Mouse (Mus musculus): ENCODE measurements around the gene 1700001K19Rik. TPM values are rescaled to one million over a fixed set of nuclear protein-coding genes. Genes with fewer than 3 reads are reported as not detected.

1700001K19Rik gene
- polyA plus RNA-seq, 1 experiment: 0.16 TPM

DNA sequence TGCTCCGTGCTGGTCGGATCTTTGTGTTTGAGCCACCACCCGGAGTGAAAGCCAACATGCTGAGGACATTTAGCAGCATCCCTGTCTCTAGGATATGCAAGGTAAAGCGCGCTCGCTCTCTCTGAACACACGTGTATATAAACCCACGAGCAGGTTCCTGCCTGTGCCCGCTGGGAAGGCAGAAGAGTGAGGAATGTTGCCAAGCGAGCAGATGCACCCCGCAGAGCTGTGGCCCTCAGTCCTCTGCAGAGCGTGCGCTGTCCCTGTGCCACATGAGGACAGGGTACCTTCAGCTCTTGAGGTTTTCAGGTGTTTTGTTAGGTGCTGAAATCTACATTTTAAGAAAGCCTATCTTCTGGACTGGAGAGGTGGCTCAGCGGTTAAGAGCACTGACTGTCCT, 20.7 kb downstream of the 1700001K19Rik start:
- H3K36me3 ChIP-seq (ENCODE audit: control insufficient read depth, insufficient read depth, low read length): peaks cover 86% of the 10 kb centered on the region
- no peak overlapping the region for H3K4me3 ChIP-seq (ENCODE audit: control insufficient read depth, insufficient read depth, low read length)
- H3K27ac ChIP-seq (ENCODE audit: control insufficient read depth, insufficient read depth, low read length): no peak overlapping the region
- TF ChIP-seq CTCF (IDR thresholded peaks at IDR 0.05; ENCODE audit: borderline replicate concordance, control insufficient read depth, extremely low read depth, insufficient read depth, low read length, poor library complexity) (no peak), POLR2A (IDR thresholded peaks at IDR 0.05; ENCODE audit: control insufficient read depth, extremely low read depth, insufficient read depth, low read length, poor library complexity) (no peak)
- WGBS: 96% methylated on average over 14 of the region's 14 CpGs
- no peaks in the 10 kb centered on the region for H3K4me1 ChIP-seq (replicated peaks; ENCODE audit: control insufficient read depth, insufficient read depth, low read length)
- no peaks in the 10 kb centered on the region for H3K27me3 ChIP-seq (ENCODE audit: control insufficient read depth, insufficient read depth, low read length)
- DNase-seq: no peak

- WGBS: 98% methylated on average over 17 of the region's 17 CpGs
- Histone ChIP-seq H3K4me3 (ENCODE audit: control insufficient read depth, insufficient read depth, low read length) (no peak overlapping the region), H3K36me3 (ENCODE audit: control insufficient read depth, insufficient read depth, low read length) (peaks cover 89% of the 10 kb centered on the region), H3K27me3 (ENCODE audit: control insufficient read depth, insufficient read depth, low read length) (no peaks in the 10 kb centered on the region), H3K4me1 (replicated peaks; ENCODE audit: control insufficient read depth, insufficient read depth, low read length) (no peaks in the 10 kb centered on the region), H3K27ac (ENCODE audit: control insufficient read depth, insufficient read depth, low read length) (no peak overlapping the region)
- no peak for DNase-seq
- TF ChIP-seq CTCF (IDR thresholded peaks at IDR 0.05; ENCODE audit: borderline replicate concordance, control insufficient read depth, extremely low read depth, insufficient read depth, low read length, poor library complexity): no peak
- TF ChIP-seq POLR2A (IDR thresholded peaks at IDR 0.05; ENCODE audit: control insufficient read depth, extremely low read depth, insufficient read depth, low read length, poor library complexity): no peak
Measured at GRCm38 (mm10) chr12:110651464-110651863, 31.0 kb downstream of the 1700001K19Rik start.

DNA sequence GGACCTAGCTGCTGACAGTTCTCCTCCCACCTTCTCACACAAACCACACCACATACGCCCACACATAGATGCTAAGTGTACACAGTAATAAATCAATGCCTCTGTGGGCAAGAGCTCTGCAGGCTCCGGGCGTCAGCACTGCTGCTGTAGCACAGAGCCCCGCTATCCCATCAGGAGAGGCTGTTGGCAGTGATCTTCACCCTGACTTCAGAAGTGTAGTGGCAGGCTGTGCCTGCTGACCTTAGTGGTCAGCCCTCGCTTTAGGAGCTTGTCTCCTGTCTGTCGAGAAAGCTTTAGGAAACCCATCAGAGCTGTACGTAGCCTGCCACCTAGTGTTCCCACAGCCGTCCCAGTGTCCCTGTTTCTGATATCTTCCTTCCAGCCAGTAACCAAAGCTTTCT, 32.2 kb downstream of the 1700001K19Rik start:
- H3K27ac ChIP-seq (ENCODE audit: control insufficient read depth, insufficient read depth, low read length): no peak overlapping the region
- TF ChIP-seq CTCF (IDR thresholded peaks at IDR 0.05; ENCODE audit: borderline replicate concordance, control insufficient read depth, extremely low read depth, insufficient read depth, low read length, poor library complexity) (no peak), POLR2A (IDR thresholded peaks at IDR 0.05; ENCODE audit: control insufficient read depth, extremely low read depth, insufficient read depth, low read length, poor library complexity) (no peak)
- H3K4me3 ChIP-seq (ENCODE audit: control insufficient read depth, insufficient read depth, low read length): no peak overlapping the region
- H3K36me3 ChIP-seq (ENCODE audit: control insufficient read depth, insufficient read depth, low read length): peaks cover 87% of the 10 kb centered on the region
- WGBS: 96% methylated on average over 8 of the region's 8 CpGs
- H3K27me3 ChIP-seq (ENCODE audit: control insufficient read depth, insufficient read depth, low read length): no peaks in the 10 kb centered on the region
- DNase-seq: no peak
- no peaks in the 10 kb centered on the region for H3K4me1 ChIP-seq (replicated peaks; ENCODE audit: control insufficient read depth, insufficient read depth, low read length)

GRCm38 (mm10) chr12:110637507-110638114, 44.8 kb downstream of the 1700001K19Rik start:
- Histone ChIP-seq H3K36me3 (ENCODE audit: control insufficient read depth, insufficient read depth, low read length) (peaks cover 92% of the 10 kb centered on the region), H3K27me3 (ENCODE audit: control insufficient read depth, insufficient read depth, low read length) (no peaks in the 10 kb centered on the region), H3K4me1 (replicated peaks; ENCODE audit: control insufficient read depth, insufficient read depth, low read length) (no peaks in the 10 kb centered on the region), H3K27ac (ENCODE audit: control insufficient read depth, insufficient read depth, low read length) (no peak overlapping the region), H3K4me3 (ENCODE audit: control insufficient read depth, insufficient read depth, low read length) (no peak overlapping the region)
- no peak for TF ChIP-seq POLR2A (IDR thresholded peaks at IDR 0.05; ENCODE audit: control insufficient read depth, extremely low read depth, insufficient read depth, low read length, poor library complexity)
- no peak for TF ChIP-seq CTCF (IDR thresholded peaks at IDR 0.05; ENCODE audit: borderline replicate concordance, control insufficient read depth, extremely low read depth, insufficient read depth, low read length, poor library complexity)
- DNase-seq: no peak
- WGBS: 98% methylated on average over 13 of the region's 13 CpGs

DNA sequence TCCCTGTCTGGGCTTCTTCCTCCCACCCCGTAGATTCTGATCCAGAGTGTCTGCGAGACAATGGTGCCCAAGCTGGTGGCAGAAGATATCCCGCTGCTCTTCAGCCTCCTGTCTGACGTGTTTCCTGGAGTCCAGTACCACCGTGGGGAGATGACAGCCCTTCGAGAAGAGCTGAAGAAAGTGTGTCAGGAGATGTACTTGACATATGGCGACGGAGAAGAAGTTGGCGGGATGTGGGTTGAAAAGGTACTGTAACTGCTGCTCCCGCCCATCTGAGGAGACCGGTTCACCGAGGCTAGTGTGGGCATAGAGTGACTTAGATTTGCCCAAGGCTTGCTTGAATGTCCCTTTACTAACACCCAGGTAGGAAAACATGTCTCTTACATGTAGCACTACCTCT, 46.1 kb downstream of the 1700001K19Rik start:
- peaks cover 92% of the 10 kb centered on the region for H3K36me3 ChIP-seq (ENCODE audit: control insufficient read depth, insufficient read depth, low read length)
- H3K27me3 ChIP-seq (ENCODE audit: control insufficient read depth, insufficient read depth, low read length): no peaks in the 10 kb centered on the region
- TF ChIP-seq POLR2A (IDR thresholded peaks at IDR 0.05; ENCODE audit: control insufficient read depth, extremely low read depth, insufficient read depth, low read length, poor library complexity) (no peak), CTCF (IDR thresholded peaks at IDR 0.05; ENCODE audit: borderline replicate concordance, control insufficient read depth, extremely low read depth, insufficient read depth, low read length, poor library complexity) (no peak)
- 98% methylated on average over 12 of the region's 12 CpGs for WGBS
- DNase-seq: no peak
- no peaks in the 10 kb centered on the region for H3K4me1 ChIP-seq (replicated peaks; ENCODE audit: control insufficient read depth, insufficient read depth, low read length)
- no peak overlapping the region for H3K4me3 ChIP-seq (ENCODE audit: control insufficient read depth, insufficient read depth, low read length)
- H3K27ac ChIP-seq (ENCODE audit: control insufficient read depth, insufficient read depth, low read length): no peak overlapping the region

- no peak for DNase-seq
- Histone ChIP-seq H3K4me3 (ENCODE audit: control insufficient read depth, insufficient read depth, low read length) (no peak overlapping the region), H3K36me3 (ENCODE audit: control insufficient read depth, insufficient read depth, low read length) (peaks cover 100% of the 10 kb centered on the region), H3K27me3 (ENCODE audit: control insufficient read depth, insufficient read depth, low read length) (no peaks in the 10 kb centered on the region), H3K4me1 (replicated peaks; ENCODE audit: control insufficient read depth, insufficient read depth, low read length) (no peaks in the 10 kb centered on the region), H3K27ac (ENCODE audit: control insufficient read depth, insufficient read depth, low read length) (no peak overlapping the region)
- 97% methylated on average over 11 of the region's 11 CpGs for WGBS
- TF ChIP-seq POLR2A (IDR thresholded peaks at IDR 0.05; ENCODE audit: control insufficient read depth, extremely low read depth, insufficient read depth, low read length, poor library complexity) (no peak), CTCF (IDR thresholded peaks at IDR 0.05; ENCODE audit: borderline replicate concordance, control insufficient read depth, extremely low read depth, insufficient read depth, low read length, poor library complexity) (no peak)
Measured at GRCm38 (mm10) chr12:110630056-110630455, 52.4 kb downstream of the 1700001K19Rik start.

Other genes with a start within 250 kb of the 1700001K19Rik start
- gene Ppp2r5c, start 235.5 kb downstream of the 1700001K19Rik start, polyA plus RNA-seq (2012; rRNA removed): 83.1 and 83.7 TPM in 2 replicates
- 332 and 341 TPM in 2 replicates for gene Dync1h1, start 81.2 kb downstream of the 1700001K19Rik start, polyA plus RNA-seq (2012; rRNA removed)
- 168 and 181 TPM in 2 replicates for gene Hsp90aa1, start 20.1 kb upstream of the 1700001K19Rik start, polyA plus RNA-seq (2012; rRNA removed)
- 29.9 and 31.7 TPM in 2 replicates for gene Wdr20, start 55.3 kb upstream of the 1700001K19Rik start, polyA plus RNA-seq (2012; rRNA removed)
- 0.65 and 1.4 TPM in 2 replicates for gene Mok, start 158.3 kb upstream of the 1700001K19Rik start, polyA plus RNA-seq (2012; rRNA removed)
- 4.2 and 5.5 TPM in 2 replicates for gene Zfp839, start 167.6 kb upstream of the 1700001K19Rik start, polyA plus RNA-seq (2012; rRNA removed)
- 52.0 and 53.7 TPM in 2 replicates for gene Cinp, start 206.5 kb upstream of the 1700001K19Rik start, polyA plus RNA-seq (2012; rRNA removed)
- 9.3 and 9.6 TPM in 2 replicates for gene Tecpr2, start 206.6 kb upstream of the 1700001K19Rik start, polyA plus RNA-seq (2012; rRNA removed)